Comparison of ENCODE assay signal across 21 mouse cellular contexts in the genomic region with DNA sequence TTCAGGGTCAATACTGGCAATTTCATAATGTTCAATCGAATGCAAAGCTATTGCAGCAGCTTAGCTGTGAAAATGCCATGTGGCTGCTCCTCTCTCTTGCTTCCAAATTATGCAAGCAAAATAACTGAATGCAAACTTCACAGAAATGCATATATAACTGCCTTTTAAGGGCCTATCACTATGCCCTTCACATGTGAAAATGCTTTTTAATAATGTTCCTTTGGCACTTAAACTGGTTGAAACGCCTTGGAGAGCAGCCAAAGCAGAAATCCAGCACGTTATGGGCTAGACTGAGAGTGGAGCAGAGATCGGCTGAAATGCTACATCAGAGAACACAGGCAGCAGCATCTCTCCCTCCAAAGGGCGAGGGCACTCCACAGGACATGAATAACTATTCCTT.
"Had no signal": no experiment of that assay in that cellular context is flagged by ENCODE, and none has a peak within 500 bp of the region (broad histone marks: within the 10 kb centered on the region; RNA-seq: fewer than 3 reads in every experiment).

No protein-coding gene starts in this region.

- H3K27me3 ChIP-seq: midbrain, embryonic 15.5 days; neural tube, embryonic 12.5 days; neural tube, embryonic 15.5 days had no signal

- DNase-seq: kidney, adult 8-10 months; kidney, postnatal 10 days; kidney, postnatal 36 days; liver; lung, adult 18-20 months; retina, postnatal 1 day; right cerebral cortex, postnatal 25 days; spleen, adult 18-20 months; thymus, postnatal 25 days had no signal

- H3K4me2 ChIP-seq: kidney, embryonic 15.5 days; limb, embryonic 13.5 days; liver, embryonic 12.5 days; liver, embryonic 15.5 days; midbrain, embryonic 12.5 days; midbrain, embryonic 15.5 days; neural tube, embryonic 12.5 days; neural tube, embryonic 15.5 days; stomach, embryonic 15.5 days had no signal

- H3K9ac ChIP-seq: kidney, embryonic 15.5 days; limb, embryonic 13.5 days; liver, embryonic 12.5 days; liver, embryonic 15.5 days; midbrain, embryonic 12.5 days; midbrain, embryonic 15.5 days; neural tube, embryonic 12.5 days; neural tube, embryonic 15.5 days; stomach, embryonic 15.5 days had no signal

- H3K27ac ChIP-seq: kidney, embryonic 15.5 days; limb, embryonic 10.5 days; limb, embryonic 13.5 days; liver, embryonic 12.5 days; liver, embryonic 15.5 days; macrophage; midbrain, embryonic 12.5 days; midbrain, embryonic 15.5 days; neural tube, embryonic 12.5 days; neural tube, embryonic 15.5 days; stomach, embryonic 15.5 days had no signal

- H3K4me3 ChIP-seq: kidney, embryonic 15.5 days; limb, embryonic 10.5 days; limb, embryonic 13.5 days; liver, embryonic 12.5 days; liver, embryonic 15.5 days; midbrain, embryonic 12.5 days; midbrain, embryonic 15.5 days; neural tube, embryonic 12.5 days; neural tube, embryonic 15.5 days; stomach, embryonic 15.5 days had no signal

- H3K36me3 ChIP-seq: kidney, embryonic 15.5 days; limb, embryonic 10.5 days; limb, embryonic 13.5 days; liver, embryonic 12.5 days; liver, embryonic 15.5 days; midbrain, embryonic 12.5 days; midbrain, embryonic 15.5 days; neural tube, embryonic 12.5 days; neural tube, embryonic 15.5 days; stomach, embryonic 15.5 days had no signal

- ATAC-seq: liver, embryonic 12.5 days; lung, postnatal 0 days; midbrain, embryonic 15.5 days had no signal

- H3K4me1 ChIP-seq: liver, embryonic 12.5 days; neural tube, embryonic 12.5 days; stomach, embryonic 15.5 days had no signal

- H3K9me3 ChIP-seq: kidney, embryonic 15.5 days; limb, embryonic 10.5 days; limb, embryonic 13.5 days; liver, embryonic 15.5 days; midbrain, embryonic 12.5 days; midbrain, embryonic 15.5 days; neural tube, embryonic 12.5 days; neural tube, embryonic 15.5 days; stomach, embryonic 15.5 days had no signal
